Mouse (Mus musculus) embryonic fibroblast, embryonic 13.5 days (primary cell): ENCODE results near the gene Slc9a9. TPM values are rescaled to one million over a fixed set of nuclear protein-coding genes. Genes with fewer than 3 reads are reported as not detected.
A peak's percentile ranks its signal among the peaks of the same experiment; 100 is the strongest.

Experiments used
- H3K27ac ChIP-seq: 2 replicates; pipeline ENCODE4 v1.5.1; 2012; ENCODE audit warnings: low read length, control low read depth, inconsistent platforms; ENCODE audit not compliant: insufficient read depth
- H3K4me1 ChIP-seq: 2 replicates; pipeline ENCODE4 v1.6.1; 2011; ENCODE audit warnings: low read length; ENCODE audit not compliant: control insufficient read depth, insufficient read depth
- H3K4me3 ChIP-seq: 2 replicates; pipeline ENCODE4 v1.5.1; 2011; ENCODE audit warnings: mild to moderate bottlenecking, control low read depth, low read length; ENCODE audit not compliant: insufficient read depth
- CTCF ChIP-seq: IDR thresholded peaks from 2 replicates; pipeline ENCODE4 v1.5.1; 2011; ENCODE audit warnings: mild to moderate bottlenecking, control low read depth, low read length, moderate library complexity, borderline replicate concordance; ENCODE audit not compliant: insufficient read depth
- POLR2A ChIP-seq: IDR thresholded peaks from 2 replicates; pipeline ENCODE4 v1.6.1; 2011; ENCODE audit warnings: low read depth, mild to moderate bottlenecking, control low read depth, low read length, moderate library complexity
- polyA plus RNA-seq: library from polyadenylated mRNA; stranded (reverse); fragments of >200 nt; gene quantifications from 2 replicates; pipeline ENCODE4 v1.2.4, GENCODE M21; 2011; ENCODE audit warnings: low read depth; ENCODE audit not compliant: missing spikeins, insufficient read length

Slc9a9 gene
- polyA plus RNA-seq, 1 experiment, result 7.7 TPM

DNA sequence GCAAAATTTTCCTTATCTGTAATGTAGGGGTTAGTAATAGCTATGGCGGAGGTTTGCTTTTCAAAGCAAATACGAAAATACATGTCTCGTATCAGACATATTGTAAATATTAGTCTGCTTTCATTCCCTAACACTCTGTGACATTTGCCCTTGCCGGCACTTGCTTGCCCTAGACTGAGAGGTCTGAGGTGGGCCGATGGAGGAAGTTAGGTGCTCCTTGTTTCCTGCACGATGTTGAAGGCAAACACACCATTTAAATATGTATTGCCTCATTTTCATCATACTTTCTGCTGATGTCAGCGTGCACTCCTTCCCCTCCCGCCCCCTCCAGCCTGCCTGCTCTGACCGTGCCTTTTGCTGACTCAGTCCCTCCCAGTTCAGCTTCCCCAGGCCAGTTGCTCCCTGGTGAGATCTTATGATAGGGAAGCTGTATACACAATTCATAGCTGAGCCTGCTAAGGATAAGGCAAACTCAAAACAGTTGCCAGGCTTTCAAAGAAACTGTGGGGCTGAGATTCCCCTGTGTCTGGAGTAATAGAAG is 26.9 kb downstream of the Slc9a9 start:
- no peak for TF ChIP-seq POLR2A
- H3K4me3 ChIP-seq, result no peak overlapping the region
- H3K27ac ChIP-seq, result no peak overlapping the region
- peaks cover 12% of the 10 kb centered on the region for H3K4me1 ChIP-seq

- TF ChIP-seq POLR2A, result no peak
- TF ChIP-seq CTCF, result no peak
- H3K27ac ChIP-seq, result no peak overlapping the region
- H3K4me3 ChIP-seq, result no peak overlapping the region
- H3K4me1 ChIP-seq, result peaks cover 11% of the 10 kb centered on the region; the same call in 1 of the 2 replicates
Measured at GRCm38 (mm10) chr9:94698175-94698574, 28.5 kb downstream of the Slc9a9 start.

GRCm38 (mm10) chr9:94700549-94700948 is 30.8 kb downstream of the Slc9a9 start:
- H3K27ac ChIP-seq, result peak overlapping the region; percentile 93
- TF ChIP-seq CTCF (0 out of 2 replicates have a peak, but pooled peaks have one; percentile 21), POLR2A (peak; percentile 57)
- H3K4me3 ChIP-seq, result no peak overlapping the region
- H3K4me1 ChIP-seq, result peaks cover 11% of the 10 kb centered on the region; the same call in 1 of the 2 replicates

DNA sequence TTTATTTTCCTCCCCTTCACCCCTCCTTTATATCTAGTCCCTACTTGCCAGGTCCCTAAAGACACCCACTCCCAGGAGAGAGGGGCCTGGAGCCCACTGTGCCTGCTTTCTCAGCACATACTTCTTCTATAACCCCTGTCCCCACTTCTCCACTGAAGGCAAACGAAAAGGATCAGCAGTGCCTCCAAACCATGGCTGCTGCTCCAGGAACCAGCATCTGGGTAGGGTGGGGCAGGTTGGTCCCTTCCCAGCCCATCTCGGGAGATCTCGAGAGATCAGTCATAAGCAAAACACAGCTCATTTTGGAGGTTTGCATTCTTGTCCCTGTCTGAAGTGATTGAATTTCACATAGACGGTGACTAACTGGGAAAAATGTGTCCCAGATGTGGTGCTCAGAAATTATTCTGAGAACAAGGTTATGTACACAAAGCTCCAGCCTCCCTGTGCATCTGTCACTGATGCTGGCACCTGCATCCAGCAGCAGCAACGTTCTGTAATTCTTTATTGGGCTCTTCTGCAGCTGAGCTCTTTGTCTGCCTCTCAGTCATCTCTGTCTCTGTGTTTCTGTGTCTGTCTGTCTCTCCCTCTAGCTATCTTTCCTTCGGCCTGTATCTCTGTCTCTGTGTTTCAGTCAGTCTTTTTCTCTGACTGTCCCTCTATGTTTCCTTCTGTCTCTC is 31.6 kb downstream of the Slc9a9 start:
- Histone ChIP-seq H3K4me3 (no peak overlapping the region), H3K27ac (peak overlapping the region; percentile 93)

DNA sequence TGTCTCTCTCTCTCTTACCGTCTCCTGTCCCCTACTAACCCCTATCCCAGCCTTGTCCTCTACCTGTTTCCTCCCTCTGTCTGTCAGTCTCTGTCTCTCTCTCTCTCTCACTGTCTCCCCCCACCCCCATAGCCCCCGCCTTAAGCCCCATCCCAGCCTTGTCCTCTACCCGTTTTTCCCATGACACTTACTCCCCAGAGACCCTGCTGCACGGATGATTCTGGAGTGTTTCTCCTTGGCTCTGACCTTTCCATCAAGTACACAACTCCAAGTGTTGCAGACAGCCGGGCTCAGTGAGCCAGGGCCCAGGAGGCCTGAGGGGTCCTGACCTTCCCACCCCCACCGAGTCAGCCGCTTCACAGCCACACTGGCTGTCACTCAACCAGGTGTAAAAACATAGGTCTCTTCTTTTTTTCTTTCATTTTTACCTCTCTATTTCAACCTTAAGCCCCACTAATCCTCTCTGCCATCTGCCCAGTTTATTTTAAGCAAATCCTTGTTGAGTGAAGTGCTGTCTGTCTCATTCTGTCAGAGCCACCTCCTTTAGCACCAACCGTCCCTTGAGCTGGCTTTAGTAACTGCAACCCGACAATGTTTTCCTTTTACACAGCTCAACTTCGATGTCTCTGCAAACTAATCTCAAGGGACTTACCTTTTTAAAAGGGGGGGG is 32.4 kb downstream of the Slc9a9 start:
- peaks cover 9% of the 10 kb centered on the region; the same call in 1 of the 2 replicates for H3K4me1 ChIP-seq
- peak overlapping the region; percentile 63 for H3K27ac ChIP-seq
- no peak for TF ChIP-seq CTCF
- TF ChIP-seq POLR2A, result no peak
- H3K4me3 ChIP-seq, result no peak overlapping the region

More for the DNA sequence above, 31.6 kb downstream of the Slc9a9 start:
- TF ChIP-seq POLR2A (peak; percentile 53), CTCF (no peak)
- H3K4me1 ChIP-seq, result peaks cover 11% of the 10 kb centered on the region; the same call in 1 of the 2 replicates

- Histone ChIP-seq H3K27ac (no peak overlapping the region), H3K4me1 (peaks cover 8% of the 10 kb centered on the region; the same call in 1 of the 2 replicates), H3K4me3 (no peak overlapping the region)
- TF ChIP-seq CTCF (no peak), POLR2A (no peak)
Measured at GRCm38 (mm10) chr9:94704986-94705757, 35.5 kb downstream of the Slc9a9 start.

DNA sequence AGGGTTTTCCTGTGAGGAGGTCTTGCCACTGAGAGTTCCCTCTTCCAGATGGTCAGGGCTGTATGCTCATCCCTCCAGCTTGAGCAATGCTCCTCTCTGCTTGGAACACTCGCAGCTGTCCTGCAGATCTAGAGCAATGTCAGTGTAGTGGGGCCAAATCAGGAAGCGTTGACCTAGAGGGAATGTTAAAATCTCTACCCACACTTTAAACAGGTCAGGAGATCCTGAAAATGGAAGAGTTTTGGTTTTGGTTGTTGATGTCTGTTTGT is 36.0 kb downstream of the Slc9a9 start:
- no peak overlapping the region for H3K27ac ChIP-seq
- TF ChIP-seq CTCF (no peak), POLR2A (no peak)
- peaks cover 4% of the 10 kb centered on the region; the same call in 1 of the 2 replicates for H3K4me1 ChIP-seq
- H3K4me3 ChIP-seq, result no peak overlapping the region

GRCm38 (mm10) chr9:94712084-94712483 is 42.4 kb downstream of the Slc9a9 start:
- Histone ChIP-seq H3K27ac (no peak overlapping the region), H3K4me1 (peaks cover 4% of the 10 kb centered on the region), H3K4me3 (no peak overlapping the region)
- TF ChIP-seq CTCF (no peak), POLR2A (no peak)

DNA sequence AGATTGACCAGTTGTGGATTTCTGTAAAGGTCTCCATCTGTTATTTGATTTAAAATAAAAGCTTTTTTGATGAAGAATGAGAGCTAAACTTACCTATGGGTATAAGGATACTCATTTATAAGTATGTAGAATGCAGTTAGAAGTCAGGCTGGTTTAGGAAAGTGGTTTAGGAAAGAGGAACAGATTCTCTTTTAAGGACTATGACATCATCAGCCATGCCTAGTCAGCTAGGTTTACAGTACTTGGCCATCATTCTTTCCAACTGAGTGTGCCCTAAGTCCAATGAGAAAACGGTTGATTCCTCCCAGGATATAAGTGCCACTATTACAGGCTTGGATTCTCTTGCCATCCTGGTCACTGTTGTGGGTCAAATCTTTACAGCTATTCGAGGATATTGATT is 47.0 kb downstream of the Slc9a9 start:
- H3K4me3 ChIP-seq, result no peak overlapping the region
- TF ChIP-seq CTCF (no peak), POLR2A (no peak)
- peak overlapping the region; percentile 76 for H3K27ac ChIP-seq
- peaks cover 7% of the 10 kb centered on the region for H3K4me1 ChIP-seq
